Mouse (Mus musculus) liver, postnatal 0 days (tissue): Measurements from ENCODE around the gene Tmem45a.

Experiments
- CTCF ChIP-seq: sonication (generic); IDR thresholded peaks from 2 replicates; pipeline ENCODE4 v1.5.1; 2016; ENCODE audit warnings: antibody characterized with exemption, low read depth
- EP300 ChIP-seq: IDR thresholded peaks from 2 replicates; pipeline ENCODE4 v1.6.1; 2016; ENCODE audit warnings: antibody characterized with exemption, low read depth, mild to moderate bottlenecking

DNA sequence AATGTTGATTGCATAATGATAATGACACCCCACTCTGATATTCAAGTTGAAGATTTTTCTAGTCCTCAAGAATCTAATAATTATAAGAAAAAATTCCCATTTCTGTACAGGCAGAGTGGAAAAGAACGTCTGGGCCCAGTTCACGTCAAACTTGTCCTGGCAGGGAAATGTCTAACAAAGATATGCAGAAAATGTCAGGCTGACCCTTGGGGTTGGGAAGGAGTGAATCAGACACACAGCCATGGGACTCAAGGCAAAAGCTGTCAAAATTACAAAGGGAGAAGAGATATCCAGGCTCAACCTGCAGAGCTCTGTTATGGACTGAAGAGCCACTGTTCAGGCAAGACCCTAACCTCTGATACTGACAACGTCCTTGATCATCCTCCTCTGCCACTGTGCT, 15.5 kb downstream of the Tmem45a start:
- TF ChIP-seq CTCF (no peak), EP300 (no peak)
